Mouse (Mus musculus): ENCODE results near the gene Hist1h4h. TPM values are rescaled to one million over a fixed set of nuclear protein-coding genes. Genes with fewer than 3 reads are reported as not detected.

The Hist1h4h gene
- polyA plus RNA-seq, 2 experiments: 5.3 to 24.1 TPM

DNA sequence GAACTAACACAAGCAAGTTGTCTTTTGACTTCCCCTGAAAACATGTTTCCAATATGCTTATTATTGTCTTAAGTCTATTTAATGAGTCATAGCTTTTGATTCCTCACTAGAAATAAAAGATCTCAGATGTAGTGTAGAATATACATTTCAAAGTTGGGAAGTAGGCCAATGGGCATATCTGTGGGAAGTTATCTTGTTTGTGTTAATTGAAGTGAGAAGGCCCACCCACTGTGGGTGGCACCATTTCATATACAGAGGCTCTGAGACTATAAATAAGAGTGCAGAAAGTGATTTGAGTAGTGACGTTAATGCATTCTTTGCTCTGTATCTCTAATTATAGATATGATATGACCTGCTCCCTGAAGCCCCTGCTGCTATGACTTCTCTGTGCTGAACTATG lies 40.0 kb upstream of the Hist1h4h start:
- Histone ChIP-seq H3K27ac (no peak overlapping the region), H3K4me2 (ENCODE audit: low read depth) (no peak overlapping the region), H3K9me3 (ENCODE audit: control insufficient read depth, low read length) (no peaks in the 10 kb centered on the region), H3K4me3 (ENCODE audit: insufficient read depth in 1 of 2, low read depth in 2 of 2, low read length in 2 of 2) (no peak overlapping the region), H3K36me3 (replicated peaks; ENCODE audit: control insufficient read depth, insufficient read depth, low read depth) (no peaks in the 10 kb centered on the region), H3K4me1 (replicated peaks; ENCODE audit: control insufficient read depth in 2 of 2, insufficient read depth in 2 of 2, low read length in 1 of 2) (peaks cover 10 to 12% of the 10 kb centered on the region in 2 experiments), H3K9ac (replicated peaks) (no peak overlapping the region), H3K27me3 (ENCODE audit: control insufficient read depth, insufficient read depth, low read length) (no peaks in the 10 kb centered on the region; the same call in 1 of the 2 replicates)
- DNase-seq (ENCODE audit: low read depth in 3 of 3, low spot score in 3 of 3): no peak
- no peak for ATAC-seq (ENCODE audit: insufficient read depth)
- TF ChIP-seq EP300 (IDR thresholded peaks at IDR 0.05; ENCODE audit: low read depth) (no peak), CTCF (IDR thresholded peaks at IDR 0.05; ENCODE audit: low read depth) (no peak)
- WGBS (ENCODE audit: insufficient replicate concordance): 5% methylated on average over 1 of the region's 1 CpGs

DNA sequence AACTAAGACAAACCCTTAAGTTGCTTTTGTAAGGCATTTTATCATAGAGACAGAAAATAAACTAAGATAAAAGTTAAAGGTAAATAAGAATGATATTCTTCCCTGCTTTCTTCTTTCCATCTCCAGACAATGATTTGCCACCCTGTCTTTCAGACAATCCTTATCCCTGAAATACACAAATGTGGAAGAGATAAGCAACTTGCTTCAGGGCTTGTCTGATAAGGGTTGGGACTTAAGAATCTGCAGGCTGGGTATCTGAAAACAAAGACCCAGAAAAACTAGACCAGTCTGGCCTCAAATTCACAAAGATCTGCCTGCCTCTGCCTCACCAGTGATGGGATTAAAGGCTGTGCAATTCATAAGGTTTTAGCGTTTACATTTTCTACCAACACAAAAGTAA lies 39.6 kb upstream of the Hist1h4h start:
- ATAC-seq (ENCODE audit: insufficient read depth): peak; percentile 56; the same call in 1 of the 2 replicates
- Histone ChIP-seq H3K27me3 (ENCODE audit: control insufficient read depth, insufficient read depth, low read length) (no peaks in the 10 kb centered on the region; the same call in 1 of the 2 replicates), H3K27ac (no peak overlapping the region), H3K9me3 (ENCODE audit: control insufficient read depth, low read length) (no peaks in the 10 kb centered on the region), H3K36me3 (replicated peaks; ENCODE audit: control insufficient read depth, insufficient read depth, low read depth) (no peaks in the 10 kb centered on the region), H3K4me2 (ENCODE audit: low read depth) (peak overlapping the region; percentile 2; the same call in 1 of the 2 replicates), H3K9ac (replicated peaks) (no peak overlapping the region), H3K4me3 (ENCODE audit: insufficient read depth in 1 of 2, low read depth in 2 of 2, low read length in 2 of 2) (no peak overlapping the region), H3K4me1 (replicated peaks; ENCODE audit: control insufficient read depth in 2 of 2, insufficient read depth in 2 of 2, low read length in 1 of 2) (peaks cover 10 to 12% of the 10 kb centered on the region in 2 experiments)
- WGBS (ENCODE audit: insufficient replicate concordance): 16% methylated on average over 1 of the region's 1 CpGs
- TF ChIP-seq EP300 (IDR thresholded peaks at IDR 0.05; ENCODE audit: low read depth) (peak; percentile 71), CTCF (IDR thresholded peaks at IDR 0.05; ENCODE audit: low read depth) (no peak)
- DNase-seq (ENCODE audit: low read depth in 3 of 3, low spot score in 3 of 3): no peak

DNA sequence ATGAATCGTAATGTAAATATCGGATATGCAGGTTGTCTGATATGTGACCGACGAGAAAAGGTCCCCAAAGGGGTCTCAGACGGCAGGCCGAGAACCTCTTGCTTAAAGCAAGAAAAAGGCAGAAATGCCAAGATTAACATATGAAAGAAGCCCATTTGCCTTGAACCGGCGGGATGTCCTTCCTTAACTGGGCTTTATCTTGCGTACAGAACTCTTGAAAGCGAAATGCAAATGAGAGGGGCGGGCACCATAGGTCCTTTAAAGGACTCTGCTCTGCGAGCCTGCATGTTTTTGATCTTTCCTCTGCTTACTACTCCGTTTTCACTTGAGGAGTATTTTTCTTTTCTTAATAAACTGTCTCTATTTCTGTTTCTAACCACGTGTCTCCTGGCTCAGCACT lies 38.9 kb upstream of the Hist1h4h start:
- H3K27ac ChIP-seq: no peak overlapping the region

DNA sequence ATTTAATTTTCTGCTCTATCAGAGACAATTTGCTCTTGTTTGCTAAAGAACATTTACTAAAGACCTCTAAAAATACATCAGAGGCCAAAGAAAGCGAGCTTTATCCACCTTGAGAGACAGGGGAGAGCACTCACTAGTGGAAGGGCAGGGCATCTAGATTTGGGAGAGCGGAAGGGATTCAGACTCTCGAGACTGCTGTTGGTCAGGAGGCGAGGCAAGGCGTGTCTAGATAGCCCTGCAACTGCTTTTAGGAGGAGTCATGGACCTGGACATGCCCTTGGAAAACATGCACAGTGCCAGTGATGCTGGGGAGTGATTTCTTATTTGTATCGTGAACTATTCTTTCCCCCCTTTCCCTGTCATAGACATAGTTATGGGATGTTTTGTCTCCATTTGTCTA lies 35.3 kb upstream of the Hist1h4h start:
- WGBS (ENCODE audit: insufficient replicate concordance): 59% methylated on average over 6 of the region's 6 CpGs
- no peak overlapping the region for H3K27ac ChIP-seq
- no peak overlapping the region for H3K9ac ChIP-seq (replicated peaks)
- DNase-seq (ENCODE audit: low read depth in 3 of 3, low spot score in 3 of 3) (no peak), ATAC-seq (ENCODE audit: insufficient read depth) (no peak)
- no peaks in the 10 kb centered on the region for H3K9me3 ChIP-seq (ENCODE audit: control insufficient read depth, low read length)
- no peak overlapping the region for H3K4me2 ChIP-seq (ENCODE audit: low read depth)
- H3K36me3 ChIP-seq (replicated peaks; ENCODE audit: control insufficient read depth, insufficient read depth, low read depth): no peaks in the 10 kb centered on the region
- H3K4me1 ChIP-seq (replicated peaks; ENCODE audit: control insufficient read depth in 2 of 2, insufficient read depth in 2 of 2, low read length in 1 of 2): peaks cover 12 to 29% of the 10 kb centered on the region in 2 experiments
- TF ChIP-seq CTCF (IDR thresholded peaks at IDR 0.05; ENCODE audit: low read depth) (no peak), EP300 (IDR thresholded peaks at IDR 0.05; ENCODE audit: low read depth) (no peak)
- no peaks in the 10 kb centered on the region for H3K27me3 ChIP-seq (ENCODE audit: control insufficient read depth, insufficient read depth, low read length)
- no peak overlapping the region for H3K4me3 ChIP-seq (ENCODE audit: insufficient read depth in 1 of 2, low read depth in 2 of 2, low read length in 2 of 2)

More for the DNA sequence above, 38.9 kb upstream of the Hist1h4h start:
- Histone ChIP-seq H3K9me3 (ENCODE audit: control insufficient read depth, low read length) (no peaks in the 10 kb centered on the region), H3K4me1 (replicated peaks; ENCODE audit: control insufficient read depth in 2 of 2, insufficient read depth in 2 of 2, low read length in 1 of 2) (peaks cover 10 to 12% of the 10 kb centered on the region in 2 experiments), H3K9ac (replicated peaks) (0 out of 2 replicates have a peak overlapping the region, but pooled peaks have one; percentile 32), H3K36me3 (replicated peaks; ENCODE audit: control insufficient read depth, insufficient read depth, low read depth) (no peaks in the 10 kb centered on the region), H3K4me2 (ENCODE audit: low read depth) (peak overlapping the region; percentile 70), H3K4me3 (ENCODE audit: insufficient read depth in 1 of 2, low read depth in 2 of 2, low read length in 2 of 2) (peak overlapping the region; percentile 42 to 62), H3K27me3 (ENCODE audit: control insufficient read depth, insufficient read depth, low read length) (no peaks in the 10 kb centered on the region)
- TF ChIP-seq EP300 (IDR thresholded peaks at IDR 0.05; ENCODE audit: low read depth) (no peak), CTCF (IDR thresholded peaks at IDR 0.05; ENCODE audit: low read depth) (no peak)
- no peak for ATAC-seq (ENCODE audit: insufficient read depth)
- 8% methylated on average over 14 of the region's 14 CpGs for WGBS (ENCODE audit: insufficient replicate concordance)
- DNase-seq (ENCODE audit: low read depth in 3 of 3, low spot score in 3 of 3): no peak

DNA sequence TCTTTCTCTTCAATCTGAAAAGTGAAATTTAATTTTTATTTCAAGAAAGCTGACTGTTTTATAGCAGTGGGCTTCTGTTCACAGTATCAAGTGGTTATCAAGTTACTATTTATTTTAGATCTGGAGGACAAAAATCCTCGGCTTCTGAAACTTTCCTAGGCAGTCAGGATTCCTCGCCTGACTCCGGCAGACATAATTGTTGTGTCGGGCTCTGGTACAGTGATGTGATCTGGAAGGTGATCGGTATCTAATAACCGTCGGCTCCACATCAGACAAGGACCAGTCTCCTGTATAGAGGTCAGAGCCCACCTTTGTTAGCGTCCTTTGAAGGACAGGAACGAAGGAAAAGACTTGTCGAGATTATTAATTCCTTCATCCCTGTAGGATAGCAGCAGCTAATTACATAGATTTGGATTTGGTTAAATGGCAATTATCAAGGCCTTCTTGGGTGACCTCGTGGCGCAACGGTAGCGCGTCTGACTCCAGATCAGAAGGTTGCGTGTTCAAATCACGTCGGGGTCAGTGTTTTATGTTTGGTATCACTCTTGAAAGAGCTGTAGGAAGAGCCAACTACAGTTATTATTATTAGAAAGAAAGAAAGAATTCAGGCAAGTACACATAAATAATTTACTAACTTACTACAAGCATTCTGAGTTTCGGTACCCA lies 33.1 kb upstream of the Hist1h4h start:
- DNase-seq (ENCODE audit: low read depth in 3 of 3, low spot score in 3 of 3): no peak
- peaks cover 8 to 25% of the 10 kb centered on the region in 2 experiments; a peak in 3 of 4 replicates for H3K4me1 ChIP-seq (replicated peaks; ENCODE audit: control insufficient read depth in 2 of 2, insufficient read depth in 2 of 2, low read length in 1 of 2)
- no peaks in the 10 kb centered on the region for H3K9me3 ChIP-seq (ENCODE audit: control insufficient read depth, low read length)
- H3K36me3 ChIP-seq (replicated peaks; ENCODE audit: control insufficient read depth, insufficient read depth, low read depth): no peaks in the 10 kb centered on the region
- no peaks in the 10 kb centered on the region for H3K27me3 ChIP-seq (ENCODE audit: control insufficient read depth, insufficient read depth, low read length)
- TF ChIP-seq EP300 (IDR thresholded peaks at IDR 0.05; ENCODE audit: low read depth) (no peak), CTCF (IDR thresholded peaks at IDR 0.05; ENCODE audit: low read depth) (no peak)
- H3K4me3 ChIP-seq (ENCODE audit: insufficient read depth in 1 of 2, low read depth in 2 of 2, low read length in 2 of 2): peak overlapping the region; percentile 53 to 62
- H3K27ac ChIP-seq: no peak overlapping the region
- peak overlapping the region; percentile 53 for H3K4me2 ChIP-seq (ENCODE audit: low read depth)
- ATAC-seq (ENCODE audit: insufficient read depth): peak; percentile 47
- no peak overlapping the region; the same call in none of the 2 replicates for H3K9ac ChIP-seq (replicated peaks)
- 2% methylated on average over 19 of the region's 19 CpGs for WGBS (ENCODE audit: insufficient replicate concordance)
